Mouse (Mus musculus): Measurements from ENCODE around the gene Hmgcs1.

- TF ChIP-seq CTCF (IDR thresholded peaks at IDR 0.05): no peak
- no peak for TF ChIP-seq EP300 (IDR thresholded peaks at IDR 0.05; ENCODE audit: insufficient read depth, low read depth, low read length)
- TF ChIP-seq POLR2A (IDR thresholded peaks at IDR 0.05; ENCODE audit: insufficient read depth, low read depth, low read length): no peak
Measured at GRCm38 (mm10) chr13:119679721-119680120, 10.5 kb upstream of the Hmgcs1 start.

All from heart, adult 2 months (tissue).